Mouse (Mus musculus) bone marrow, adult 2 months (tissue): Measurements from ENCODE around the gene Mylpf.

Experiments used
- CTCF ChIP-seq: fragments of 200-500 bp; IDR thresholded peaks from 2 replicates; pipeline ENCODE4 v1.5.1; 2011; ENCODE audit warnings: low read length, control low read depth; ENCODE audit not compliant: control insufficient read depth, insufficient read depth
- POLR2A ChIP-seq: fragments of 200-500 bp; IDR thresholded peaks from 2 replicates; pipeline ENCODE4 v1.6.1; 2011; ENCODE audit warnings: low read depth, mild to moderate bottlenecking, control low read depth, low read length, borderline replicate concordance; ENCODE audit not compliant: control insufficient read depth

DNA sequence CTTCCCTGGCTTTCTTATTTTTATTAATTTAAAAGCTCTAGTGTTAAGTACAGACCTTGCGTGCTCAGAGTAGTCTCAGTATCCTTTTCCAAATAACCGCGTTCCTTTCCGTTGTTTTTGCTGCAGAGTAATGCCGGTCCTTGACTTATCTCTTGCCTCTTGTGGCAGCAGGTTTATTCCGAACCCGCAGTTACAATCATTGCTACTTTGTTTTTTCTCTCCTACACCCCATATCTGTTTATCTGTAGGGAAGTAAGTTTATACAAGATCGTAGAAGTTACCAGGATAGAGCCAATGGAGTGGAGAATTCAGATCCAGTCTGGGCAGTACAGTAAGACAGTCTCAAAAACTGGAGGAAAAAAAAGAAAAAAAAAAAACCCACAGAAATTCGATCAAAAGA lies 25.1 kb downstream of the Mylpf start:
- no peak for TF ChIP-seq CTCF
- TF ChIP-seq POLR2A = no peak
